Mouse (Mus musculus) left cerebral cortex, adult 9 months (tissue): ENCODE measurements around the gene Cux1.

Experiments used
- DNase-seq, 2 experiments: peaks; one replicate each; pipeline ENCODE4 v3.0.0; 2022; ENCODE audit warnings: low spot score in 2 of 2

Gene Cux1

GRCm38 (mm10) chr5:136427121-136427771 lies 140.0 kb downstream of the Cux1 start:
- DNase-seq, result no peak

GRCm38 (mm10) chr5:136422948-136423347 lies 144.3 kb downstream of the Cux1 start:
- DNase-seq, result no peak

GRCm38 (mm10) chr5:136421885-136422284 lies 145.4 kb downstream of the Cux1 start:
- no peak for DNase-seq

GRCm38 (mm10) chr5:136421316-136421715 lies 146.0 kb downstream of the Cux1 start:
- DNase-seq, result no peak

- no peak for DNase-seq
These were observed 146.9 kb downstream of the Cux1 start for GRCm38 (mm10) chr5:136420342-136420741.

GRCm38 (mm10) chr5:136417891-136418290 lies 149.4 kb downstream of the Cux1 start:
- DNase-seq, result no peak

GRCm38 (mm10) chr5:136414479-136414878 lies 152.8 kb downstream of the Cux1 start:
- DNase-seq, result no peak

- DNase-seq, result no peak
These were observed 156.6 kb downstream of the Cux1 start for GRCm38 (mm10) chr5:136410681-136411181.

GRCm38 (mm10) chr5:136406357-136406756 lies 160.9 kb downstream of the Cux1 start:
- no peak for DNase-seq

- DNase-seq, result no peak
These were observed 163.7 kb downstream of the Cux1 start for GRCm38 (mm10) chr5:136403565-136403961.

GRCm38 (mm10) chr5:136402622-136403564 lies 164.4 kb downstream of the Cux1 start:
- DNase-seq, result no peak

GRCm38 (mm10) chr5:136398706-136399105 lies 168.6 kb downstream of the Cux1 start:
- DNase-seq, result no peak

- DNase-seq, result no peak
These were observed 170.6 kb downstream of the Cux1 start for GRCm38 (mm10) chr5:136396699-136397098.

- no peak for DNase-seq
These were observed 171.0 kb downstream of the Cux1 start for GRCm38 (mm10) chr5:136396256-136396655.

GRCm38 (mm10) chr5:136395600-136396195 lies 171.6 kb downstream of the Cux1 start:
- no peak for DNase-seq

- DNase-seq, result no peak
These were observed 172.6 kb downstream of the Cux1 start for GRCm38 (mm10) chr5:136394517-136395212.

GRCm38 (mm10) chr5:136393621-136394020 lies 173.7 kb downstream of the Cux1 start:
- DNase-seq, result no peak

- DNase-seq, result no peak
These were observed 180.5 kb downstream of the Cux1 start for GRCm38 (mm10) chr5:136386757-136387156.

- DNase-seq, result no peak
These were observed 182.1 kb downstream of the Cux1 start for GRCm38 (mm10) chr5:136385161-136385560.

- no peak for DNase-seq
These were observed 184.9 kb downstream of the Cux1 start for GRCm38 (mm10) chr5:136382261-136383005.

- no peak for DNase-seq
These were observed 187.9 kb downstream of the Cux1 start for GRCm38 (mm10) chr5:136379405-136379804.
